In genomic region chr2:121448136-121448535, GRCm38 (mm10) we compare ENCODE assay signal across 8 mouse cellular contexts. TPM values are rescaled to one million over a fixed set of nuclear protein-coding genes. Genes with fewer than 3 reads are reported as not detected.
DNase-seq lines count a peak whose midpoint lies in the region; ATAC-seq and TF ChIP-seq lines count a peak whose summit lies in the region.

No protein-coding gene starts in this region.

- H3K36me3 ChIP-seq in hindbrain, embryonic 12.5 days, result peaks cover 10% of the 10 kb centered on the region
- peaks cover 17% of the 10 kb centered on the region for H3K36me3 ChIP-seq in limb, embryonic 12.5 days
- peaks cover 10% of the 10 kb centered on the region; the same call in 1 of the 2 replicates for H3K36me3 ChIP-seq in midbrain, embryonic 15.5 days (replicated peaks)

- TF ChIP-seq CTCF in embryonic fibroblast, embryonic 13.5 days (IDR thresholded peaks at IDR 0.05; ENCODE audit: borderline replicate concordance, insufficient read depth, low read length), result no peak

- peaks cover 18% of the 10 kb centered on the region; the same call in 1 of the 2 replicates for H3K4me1 ChIP-seq in embryonic fibroblast, embryonic 13.5 days (ENCODE audit: control insufficient read depth, insufficient read depth, low read length)
- H3K4me1 ChIP-seq in hindbrain, embryonic 12.5 days, result peaks cover 25% of the 10 kb centered on the region
- H3K4me1 ChIP-seq in limb, embryonic 12.5 days (replicated peaks), result peaks cover 22% of the 10 kb centered on the region
- H3K4me1 ChIP-seq in midbrain, embryonic 15.5 days, result peaks cover 30% of the 10 kb centered on the region

- WGBS in hindbrain, embryonic 12.5 days, result 16% methylated on average over 9 of the region's 9 CpGs
- 17% methylated on average over 9 of the region's 9 CpGs for WGBS in limb, embryonic 12.5 days
- 16% methylated on average over 9 of the region's 9 CpGs for WGBS in midbrain, embryonic 15.5 days

- intact Hi-C loops in heart, postnatal 25 days (cut with DNase I), result loop anchor here (2.0 to 10.0 kb wide), 2 partner anchors 59 to 927 kb away; partner anchors contain the start of genes Mfap1a and Wdr76

- peaks cover 5% of the 10 kb centered on the region; the same call in 1 of the 2 replicates for H3K27me3 ChIP-seq in hindbrain, embryonic 12.5 days
- H3K27me3 ChIP-seq in limb, embryonic 12.5 days, result peaks cover 3% of the 10 kb centered on the region
- H3K27me3 ChIP-seq in midbrain, embryonic 15.5 days (replicated peaks), result no peaks in the 10 kb centered on the region

- H3K4me3 ChIP-seq in embryonic fibroblast, embryonic 13.5 days (ENCODE audit: insufficient read depth, low read length), result peak overlapping the region; percentile 61
- peak overlapping the region; percentile 99 for H3K4me3 ChIP-seq in hindbrain, embryonic 12.5 days
- peak overlapping the region; percentile 98 for H3K4me3 ChIP-seq in limb, embryonic 12.5 days (replicated peaks)
- peak overlapping the region; percentile 99 for H3K4me3 ChIP-seq in midbrain, embryonic 15.5 days

- H3K9ac ChIP-seq in hindbrain, embryonic 12.5 days, result peak overlapping the region; percentile 41; the same call in 1 of the 2 replicates
- 0 out of 2 replicates have a peak overlapping the region, but pooled peaks have one; percentile 45 for H3K9ac ChIP-seq in limb, embryonic 12.5 days (replicated peaks)
- H3K9ac ChIP-seq in midbrain, embryonic 15.5 days, result no peak overlapping the region; the same call in 1 of the 2 replicates

- H3K4me2 ChIP-seq in hindbrain, embryonic 12.5 days (replicated peaks), result peak overlapping the region; percentile 58
- peak overlapping the region; percentile 90 for H3K4me2 ChIP-seq in limb, embryonic 12.5 days
- H3K4me2 ChIP-seq in midbrain, embryonic 15.5 days, result peak overlapping the region; percentile 93

- no peak for TF ChIP-seq POLR2A in embryonic fibroblast, embryonic 13.5 days (IDR thresholded peaks at IDR 0.05; ENCODE audit: low read depth, low read length)

- no peaks in the 10 kb centered on the region for H3K9me3 ChIP-seq in hindbrain, embryonic 12.5 days (replicated peaks)
- H3K9me3 ChIP-seq in limb, embryonic 12.5 days, result no peaks in the 10 kb centered on the region
- H3K9me3 ChIP-seq in midbrain, embryonic 15.5 days, result no peaks in the 10 kb centered on the region

- DNase-seq in heart, adult 11 months, result peak; percentile 93
- no peak for DNase-seq in heart, postnatal 25 days (ENCODE audit: low spot score)
- DNase-seq in MN1 (ENCODE audit: low spot score), result peak; percentile 65

- no peak for ATAC-seq in hindbrain, embryonic 12.5 days (ENCODE audit: low FRiP score)
- no peak for ATAC-seq in limb, embryonic 12.5 days (ENCODE audit: insufficient number of reproducible peaks, insufficient read depth, low FRiP score, low TSS enrichment, low read depth)
- no peak for ATAC-seq in midbrain, embryonic 15.5 days (replicated peaks)
- no peak for ATAC-seq in megakaryocyte-erythroid progenitor cell, adult 5-6 weeks (replicated peaks; ENCODE audit: low FRiP score, low TSS enrichment, poor library complexity, severe bottlenecking)

- H3K27ac ChIP-seq in embryonic fibroblast, embryonic 13.5 days (ENCODE audit: insufficient read depth, low read length), result peak overlapping the region; percentile 97
- peak overlapping the region; percentile 71; the same call in 1 of the 2 replicates for H3K27ac ChIP-seq in hindbrain, embryonic 12.5 days
- H3K27ac ChIP-seq in limb, embryonic 12.5 days, result peak overlapping the region; percentile 92
- H3K27ac ChIP-seq in midbrain, embryonic 15.5 days, result peak overlapping the region; percentile 98; the same call in 1 of the 2 replicates

RNA-seq across cellular contexts. Expression of gene Serf2, which starts 0.9 kb away (rescaled TPM):
- 100 to 1,000 TPM; 392 to 395 TPM for total RNA-seq in heart, postnatal 25 days (2021)
- polyA plus RNA-seq in embryonic fibroblast, embryonic 13.5 days (2011; ENCODE audit: insufficient read length, low read depth, missing spikeins), result 553 and 625 TPM in 2 replicates
- 455 and 463 TPM in 2 replicates for polyA plus RNA-seq in hindbrain, embryonic 12.5 days (2016; fragmentation: Nextera tagmentation; extraction: Ambion mirVana)
- polyA plus RNA-seq in limb, embryonic 12.5 days (2016; fragmentation: Nextera tagmentation; extraction: Ambion mirVana), result 521 and 544 TPM in 2 replicates
- 267 and 285 TPM in 2 replicates for polyA plus RNA-seq in midbrain, embryonic 15.5 days (2015; fragmentation: Nextera tagmentation; extraction: Ambion mirVana)
- 408 and 415 TPM in 2 replicates for total RNA-seq in megakaryocyte-erythroid progenitor cell, adult 5-6 weeks (2014; fragmentation: Nextera tagmentation)
- 367 and 469 TPM in 2 replicates for total RNA-seq in megakaryocyte-erythroid progenitor cell, adult 5-6 weeks (2017)

RNA-seq across cellular contexts. Expression of gene Ell3, which starts 4.1 kb away (rescaled TPM):
- under 1 TPM in 1 of 2 experiments, not detected in 1; 0.14 TPM for total RNA-seq in heart, postnatal 25 days (2021)
- not detected in 2 replicates for polyA plus RNA-seq in embryonic fibroblast, embryonic 13.5 days (2011; ENCODE audit: insufficient read length, low read depth, missing spikeins)
- polyA plus RNA-seq in hindbrain, embryonic 12.5 days (2016; fragmentation: Nextera tagmentation; extraction: Ambion mirVana), result 3.3 and 5.7 TPM in 2 replicates
- polyA plus RNA-seq in limb, embryonic 12.5 days (2016; fragmentation: Nextera tagmentation; extraction: Ambion mirVana), result 10.8 and 13.5 TPM in 2 replicates
- polyA plus RNA-seq in midbrain, embryonic 15.5 days (2015; fragmentation: Nextera tagmentation; extraction: Ambion mirVana), result 2.2 and 3.0 TPM in 2 replicates
- not detected in 2 replicates for total RNA-seq in megakaryocyte-erythroid progenitor cell, adult 5-6 weeks (2014; fragmentation: Nextera tagmentation)
- total RNA-seq in megakaryocyte-erythroid progenitor cell, adult 5-6 weeks (2017), result not detected in 2 replicates

RNA-seq across cellular contexts. Expression of gene Hypk, which starts 5.0 kb away (rescaled TPM):
- total RNA-seq in heart, postnatal 25 days (2021), result 10 to 100 TPM; 22.8 to 23.1 TPM
- polyA plus RNA-seq in embryonic fibroblast, embryonic 13.5 days (2011; ENCODE audit: insufficient read length, low read depth, missing spikeins), result 80.6 and 86.4 TPM in 2 replicates
- 115 TPM in 2 replicates for polyA plus RNA-seq in hindbrain, embryonic 12.5 days (2016; fragmentation: Nextera tagmentation; extraction: Ambion mirVana)
- polyA plus RNA-seq in limb, embryonic 12.5 days (2016; fragmentation: Nextera tagmentation; extraction: Ambion mirVana), result 150 and 153 TPM in 2 replicates
- polyA plus RNA-seq in midbrain, embryonic 15.5 days (2015; fragmentation: Nextera tagmentation; extraction: Ambion mirVana), result 106 and 112 TPM in 2 replicates
- total RNA-seq in megakaryocyte-erythroid progenitor cell, adult 5-6 weeks (2014; fragmentation: Nextera tagmentation), result 154 and 217 TPM in 2 replicates
- 184 and 205 TPM in 2 replicates for total RNA-seq in megakaryocyte-erythroid progenitor cell, adult 5-6 weeks (2017)

RNA-seq across cellular contexts. Expression of gene Serinc4, which starts 8.4 kb away (rescaled TPM):
- total RNA-seq in heart, postnatal 25 days (2021), result under 1 TPM in 1 of 2 experiments, not detected in 1; 0.10 TPM
- polyA plus RNA-seq in embryonic fibroblast, embryonic 13.5 days (2011; ENCODE audit: insufficient read length, low read depth, missing spikeins), result 0.63 TPM in 1 of 2 replicates, not detected in the other
- 0.85 and 0.94 TPM in 2 replicates for polyA plus RNA-seq in hindbrain, embryonic 12.5 days (2016; fragmentation: Nextera tagmentation; extraction: Ambion mirVana)
- polyA plus RNA-seq in limb, embryonic 12.5 days (2016; fragmentation: Nextera tagmentation; extraction: Ambion mirVana), result 0.14 TPM in 1 of 2 replicates, not detected in the other
- 2.2 and 2.4 TPM in 2 replicates for polyA plus RNA-seq in midbrain, embryonic 15.5 days (2015; fragmentation: Nextera tagmentation; extraction: Ambion mirVana)
- total RNA-seq in megakaryocyte-erythroid progenitor cell, adult 5-6 weeks (2014; fragmentation: Nextera tagmentation), result not detected in 2 replicates
- 1.4 TPM in 1 of 2 replicates, not detected in the other for total RNA-seq in megakaryocyte-erythroid progenitor cell, adult 5-6 weeks (2017)

RNA-seq across cellular contexts. Expression of gene Mfap1b, which starts 25.7 kb away (rescaled TPM):
- total RNA-seq in heart, postnatal 25 days (2021), result 10 to 100 TPM; 29.1 to 30.2 TPM
- polyA plus RNA-seq in embryonic fibroblast, embryonic 13.5 days (2011; ENCODE audit: insufficient read length, low read depth, missing spikeins), result 24.7 and 28.7 TPM in 2 replicates
- polyA plus RNA-seq in hindbrain, embryonic 12.5 days (2016; fragmentation: Nextera tagmentation; extraction: Ambion mirVana), result 72.4 and 75.7 TPM in 2 replicates
- polyA plus RNA-seq in limb, embryonic 12.5 days (2016; fragmentation: Nextera tagmentation; extraction: Ambion mirVana), result 66.1 and 67.7 TPM in 2 replicates
- 77.3 and 77.5 TPM in 2 replicates for polyA plus RNA-seq in midbrain, embryonic 15.5 days (2015; fragmentation: Nextera tagmentation; extraction: Ambion mirVana)
- total RNA-seq in megakaryocyte-erythroid progenitor cell, adult 5-6 weeks (2014; fragmentation: Nextera tagmentation), result 19.7 and 20.2 TPM in 2 replicates
- total RNA-seq in megakaryocyte-erythroid progenitor cell, adult 5-6 weeks (2017), result 50.0 and 51.3 TPM in 2 replicates
